Mouse (Mus musculus) heart, adult 11 months (tissue): ENCODE measurements around the gene Bcorl1.

Experiments
- DNase-seq: peaks from one replicate; pipeline ENCODE4 v3.0.0; 2022

Bcorl1 gene

DNA sequence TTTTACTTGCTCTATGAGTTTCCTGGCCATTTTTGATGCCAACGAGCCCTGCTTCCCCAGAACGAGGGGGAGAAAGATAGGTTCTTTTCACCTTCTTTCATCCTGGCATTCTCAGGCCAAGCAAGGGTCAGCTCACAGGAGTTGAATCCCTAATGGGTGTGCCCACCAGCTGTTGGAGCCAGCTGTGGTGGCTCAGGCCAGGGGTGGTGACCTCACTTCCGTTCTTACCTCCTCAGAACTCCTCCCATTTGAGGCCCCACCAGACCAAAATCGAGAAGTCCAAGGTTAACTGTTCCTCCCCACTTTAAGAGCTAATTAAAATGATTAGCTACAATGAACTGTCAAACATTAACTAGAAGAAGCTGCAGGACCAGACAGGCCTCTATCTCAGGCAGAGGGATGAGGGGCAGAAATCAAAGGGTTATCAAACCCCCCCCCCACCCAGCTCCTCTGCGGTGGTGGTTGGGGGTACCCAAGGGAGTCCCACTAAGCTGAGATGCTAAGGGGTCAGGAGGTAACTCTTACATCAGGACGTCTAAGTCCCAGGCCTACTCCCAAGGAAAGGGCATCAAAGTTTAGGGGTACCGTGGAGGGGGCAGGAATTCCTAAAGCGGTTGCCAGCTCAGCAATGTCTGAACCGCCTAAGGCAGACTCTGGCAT is 111.2 kb downstream of the Bcorl1 start:
- DNase-seq: peak; percentile 96

DNA sequence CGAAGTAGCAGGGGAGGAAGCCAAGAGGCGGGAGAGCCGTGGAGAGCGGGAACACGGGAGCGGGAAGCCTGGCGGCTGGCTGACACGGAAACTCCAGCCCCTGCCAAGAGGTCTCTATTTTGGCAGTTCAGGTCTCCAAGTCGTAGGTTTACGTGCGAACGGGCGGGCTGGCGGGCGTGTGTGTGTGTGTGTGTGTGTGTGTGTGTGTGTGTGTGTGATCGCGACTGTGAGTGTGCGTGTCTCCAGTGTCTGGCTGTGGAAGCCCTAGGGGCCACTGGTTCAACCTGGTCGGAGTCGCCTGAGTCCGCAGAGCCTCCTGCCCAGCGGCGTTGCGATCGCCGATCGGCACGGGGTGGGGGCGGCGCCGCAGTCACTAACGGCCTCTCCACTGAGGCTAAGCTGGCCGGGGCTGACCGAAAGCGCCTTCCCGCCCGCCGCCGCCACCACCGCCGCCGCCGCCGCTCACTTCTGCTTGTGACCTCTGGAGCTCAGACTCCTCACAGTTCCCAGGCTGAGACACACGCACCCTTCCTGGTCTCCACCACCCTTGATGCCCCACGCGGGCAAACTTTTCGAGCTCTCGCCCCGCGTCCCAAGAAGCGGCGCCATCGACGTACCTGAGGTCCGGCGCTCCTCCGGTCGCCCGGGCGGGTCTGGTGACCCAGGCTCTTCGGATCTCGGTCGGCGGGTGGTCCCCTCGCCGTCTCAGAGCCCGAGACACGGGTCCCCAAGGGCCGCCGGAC is 111.9 kb downstream of the Bcorl1 start:
- DNase-seq: peak; percentile 92

DNA sequence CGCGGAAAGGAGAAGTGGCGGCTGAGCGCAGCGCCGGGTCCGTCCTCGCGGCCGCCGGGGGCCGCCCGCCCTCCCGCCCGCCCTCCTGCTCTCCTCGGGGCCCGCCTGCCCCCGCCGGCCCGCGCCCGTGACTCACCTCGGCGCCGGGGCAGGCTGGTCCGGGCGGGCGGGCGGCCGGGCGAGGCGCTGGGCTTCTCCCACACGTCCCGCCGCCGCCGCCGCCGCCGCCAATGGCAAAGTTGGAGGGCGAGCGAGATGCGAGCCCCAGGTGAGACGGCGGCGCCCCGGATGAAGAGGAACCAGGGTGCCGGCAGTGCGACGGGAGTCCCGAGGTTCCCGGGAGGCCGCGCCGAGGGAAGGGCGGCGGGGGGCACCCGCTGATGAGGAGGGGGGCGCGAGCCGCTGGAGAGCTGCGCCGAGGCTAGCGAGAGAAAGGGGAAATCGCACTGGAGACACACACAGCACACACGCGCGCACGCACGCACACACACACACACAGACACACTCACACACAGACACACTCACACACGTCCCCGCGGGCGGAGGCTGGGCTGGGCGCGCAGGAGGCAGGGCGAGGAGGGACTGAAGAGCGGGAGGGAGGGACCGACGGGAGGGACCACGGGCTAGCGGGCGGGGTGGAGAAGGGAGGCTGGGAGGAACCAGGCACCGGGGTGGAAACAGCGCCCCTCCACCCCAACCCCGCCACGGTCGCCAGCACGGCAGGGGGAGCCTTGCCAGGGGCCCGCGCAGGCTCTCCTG is 112.8 kb downstream of the Bcorl1 start:
- DNase-seq: peak; percentile 99

GRCm38 (mm10) chrX:48454495-48454878 is 113.3 kb downstream of the Bcorl1 start:
- DNase-seq: no peak

DNA sequence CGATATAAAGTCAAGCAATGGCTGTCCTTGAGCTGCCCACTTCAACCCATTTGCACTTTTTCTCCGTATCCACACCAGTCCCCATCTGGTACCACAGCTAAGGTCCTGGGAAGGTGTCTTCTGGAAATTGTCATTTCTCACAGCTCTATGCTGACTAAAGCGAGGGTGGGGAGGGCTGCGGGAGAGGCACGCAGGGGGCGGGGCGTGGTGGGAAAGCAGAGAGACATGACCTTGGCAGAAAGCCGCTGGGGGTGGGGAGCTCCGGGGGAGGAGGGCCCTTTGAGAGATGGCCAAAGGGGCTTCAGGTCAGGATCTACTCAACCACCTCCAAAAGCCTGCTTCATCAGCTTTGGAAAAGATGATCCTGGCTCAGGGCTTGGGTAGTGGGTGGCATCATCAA is 113.9 kb downstream of the Bcorl1 start:
- no peak for DNase-seq

DNA sequence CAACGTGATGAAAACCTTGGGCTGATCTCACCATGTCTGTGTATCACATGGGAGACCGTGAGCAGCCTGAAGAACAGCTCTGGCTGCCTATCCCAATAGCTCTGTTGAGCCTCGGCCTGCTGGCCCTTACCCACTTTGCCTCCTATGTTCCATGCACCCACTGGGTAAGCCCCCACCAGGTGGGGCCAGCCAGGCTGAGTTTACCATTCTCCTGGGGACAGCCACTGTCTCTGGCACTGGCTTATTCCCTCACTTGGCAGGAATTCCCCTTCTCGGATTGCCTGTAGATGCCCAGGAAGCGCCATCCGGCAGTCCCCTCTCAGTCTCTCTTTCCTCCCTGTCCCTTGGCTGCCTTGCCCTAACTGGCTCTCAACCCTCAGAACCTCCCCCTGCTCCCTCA is 115.8 kb downstream of the Bcorl1 start:
- DNase-seq: peak; percentile 81
